Mouse (Mus musculus) heart, embryonic 11.5 days (tissue): ENCODE data around the gene Krtap4-13. TPM values are rescaled to one million over a fixed set of nuclear protein-coding genes. Genes with fewer than 3 reads are reported as not detected.

Experiments
- polyA plus RNA-seq: library from polyadenylated mRNA; unstranded; fragments of >200 nt; fragmentation: Nextera tagmentation; extraction: Ambion mirVana; gene quantifications from 2 replicates; pipeline ENCODE4 v1.2.1, GENCODE M21; 2014

Krtap4-13 gene
- polyA plus RNA-seq, 1 experiment from 2014 or later: not detected

Other genes with a start within 250 kb of the Krtap4-13 start
- gene Krtap3-1, start 243.3 kb downstream of the Krtap4-13 start, polyA plus RNA-seq: not detected in 2 replicates
- not detected in 2 replicates for gene Krtap1-5, start 228.9 kb downstream of the Krtap4-13 start, polyA plus RNA-seq
- gene Krtap1-4, start 226.2 kb downstream of the Krtap4-13 start, polyA plus RNA-seq: not detected in 2 replicates
- gene Krtap1-3, start 218.6 kb downstream of the Krtap4-13 start, polyA plus RNA-seq: not detected in 2 replicates
- not detected in 2 replicates for gene Krtap9-3, start 211.8 kb downstream of the Krtap4-13 start, polyA plus RNA-seq
- not detected in 2 replicates for gene Gm11938, start 206.6 kb downstream of the Krtap4-13 start, polyA plus RNA-seq
- not detected in 2 replicates for gene Gm11937, start 199.7 kb downstream of the Krtap4-13 start, polyA plus RNA-seq
- not detected in 2 replicates for gene Krtap2-4, start 195.0 kb downstream of the Krtap4-13 start, polyA plus RNA-seq
- not detected in 2 replicates for gene Gm11562, start 189.5 kb downstream of the Krtap4-13 start, polyA plus RNA-seq
- gene Krtap4-1, start 181.7 kb downstream of the Krtap4-13 start, polyA plus RNA-seq: not detected in 2 replicates
- not detected in 2 replicates for gene Krtap4-2, start 174.8 kb downstream of the Krtap4-13 start, polyA plus RNA-seq
- gene Krtap4-7, start 165.8 kb downstream of the Krtap4-13 start, polyA plus RNA-seq: not detected in 2 replicates
- gene Gm11555, start 159.7 kb downstream of the Krtap4-13 start, polyA plus RNA-seq: not detected in 2 replicates
- gene Gm11563, start 150.9 kb downstream of the Krtap4-13 start, polyA plus RNA-seq: not detected in 2 replicates
- not detected in 2 replicates for gene Krtap4-6, start 143.9 kb downstream of the Krtap4-13 start, polyA plus RNA-seq
- not detected in 2 replicates for gene Gm14190, start 119.2 kb downstream of the Krtap4-13 start, polyA plus RNA-seq
- not detected in 2 replicates for gene Gm14180, start 75.6 kb downstream of the Krtap4-13 start, polyA plus RNA-seq
- gene Gm11595, start 37.0 kb downstream of the Krtap4-13 start, polyA plus RNA-seq: not detected in 2 replicates
- not detected in 2 replicates for gene Krtap4-8, start 29.2 kb downstream of the Krtap4-13 start, polyA plus RNA-seq
- gene Krtap4-9, start 24.7 kb downstream of the Krtap4-13 start, polyA plus RNA-seq: not detected in 2 replicates
- gene Gm11596, start 16.4 kb downstream of the Krtap4-13 start, polyA plus RNA-seq: not detected in 2 replicates
- not detected in 2 replicates for gene Gm11569, start 11.0 kb downstream of the Krtap4-13 start, polyA plus RNA-seq
- not detected in 2 replicates for gene Gm11554, start 5.4 kb downstream of the Krtap4-13 start, polyA plus RNA-seq
- not detected in 2 replicates for gene Gm11564, start 5.8 kb upstream of the Krtap4-13 start, polyA plus RNA-seq
- gene 2300003K06Rik, start 28.2 kb upstream of the Krtap4-13 start, polyA plus RNA-seq: not detected in 2 replicates
- not detected in 2 replicates for gene Krtap4-16, start 41.7 kb upstream of the Krtap4-13 start, polyA plus RNA-seq
- not detected in 2 replicates for gene Gm11568, start 48.0 kb upstream of the Krtap4-13 start, polyA plus RNA-seq
- gene Gm11559, start 54.6 kb upstream of the Krtap4-13 start, polyA plus RNA-seq: not detected in 2 replicates
- gene Krtap9-1, start 63.5 kb upstream of the Krtap4-13 start, polyA plus RNA-seq: not detected in 2 replicates
- gene Gm11567, start 69.3 kb upstream of the Krtap4-13 start, polyA plus RNA-seq: not detected in 2 replicates
- not detected in 2 replicates for gene Krtap31-1, start 98.0 kb upstream of the Krtap4-13 start, polyA plus RNA-seq
- gene Gm11565, start 104.9 kb upstream of the Krtap4-13 start, polyA plus RNA-seq: not detected in 2 replicates
- gene Krtap31-2, start 126.4 kb upstream of the Krtap4-13 start, polyA plus RNA-seq: not detected in 2 replicates
- not detected in 2 replicates for gene Krtap9-5, start 138.6 kb upstream of the Krtap4-13 start, polyA plus RNA-seq
- gene Krtap29-1, start 169.2 kb upstream of the Krtap4-13 start, polyA plus RNA-seq: not detected in 2 replicates
- gene Krtap16-1, start 176.7 kb upstream of the Krtap4-13 start, polyA plus RNA-seq: not detected in 2 replicates
- gene Krtap17-1, start 184.1 kb upstream of the Krtap4-13 start, polyA plus RNA-seq: not detected in 2 replicates
- gene Krt33a, start 206.3 kb upstream of the Krtap4-13 start, polyA plus RNA-seq: not detected in 2 replicates
- not detected in 2 replicates for gene Krt33b, start 220.0 kb upstream of the Krtap4-13 start, polyA plus RNA-seq
- not detected in 2 replicates for gene Krt34, start 231.7 kb upstream of the Krtap4-13 start, polyA plus RNA-seq
- gene Krt31, start 240.7 kb upstream of the Krtap4-13 start, polyA plus RNA-seq: not detected in 2 replicates